Mouse (Mus musculus) kidney, adult 2 months (tissue): Measurements from ENCODE around the gene Cpsf4l. TPM values are rescaled to one million over a fixed set of nuclear protein-coding genes. Genes with fewer than 3 reads are reported as not detected.
A peak's percentile ranks its signal among the peaks of the same experiment; 100 is the strongest.

Experiments used
- DNase-seq: peaks from one replicate; pipeline ENCODE4 v3.0.0; 2021
- H3K27ac ChIP-seq: fragments of 200-500 bp; 2 replicates; pipeline ENCODE4 v1.5.1; 2012; ENCODE audit warnings: low read depth, low read length, control low read depth, inconsistent platforms; ENCODE audit not compliant: insufficient read depth
- H3K27me3 ChIP-seq: fragments of 200-500 bp; replicated peaks from 2 replicates; pipeline ENCODE4 v1.6.1; 2012; ENCODE audit warnings: mild to moderate bottlenecking, moderate library complexity, low read length, inconsistent platforms; ENCODE audit not compliant: control insufficient read depth, insufficient read depth
- H3K36me3 ChIP-seq: fragments of 200-500 bp; 2 replicates; pipeline ENCODE4 v1.6.1; 2012; ENCODE audit warnings: mild to moderate bottlenecking, moderate library complexity, low read length, inconsistent platforms; ENCODE audit not compliant: control insufficient read depth, insufficient read depth
- H3K4me1 ChIP-seq: fragments of 200-500 bp; 2 replicates; pipeline ENCODE4 v1.6.1; 2011; ENCODE audit warnings: low read length; ENCODE audit not compliant: control insufficient read depth, insufficient read depth
- H3K4me3 ChIP-seq: fragments of 200-500 bp; 2 replicates; pipeline ENCODE4 v1.5.1; 2011; ENCODE audit warnings: mild to moderate bottlenecking, low read depth, low read length, control low read depth; ENCODE audit not compliant: insufficient read depth
- CTCF ChIP-seq: fragments of 200-500 bp; conservative IDR thresholded peaks from 2 replicates; pipeline ENCODE4 v1.5.1; 2011; ENCODE audit warnings: low read depth, mild to moderate bottlenecking, control low read depth, low read length, moderate library complexity, mixed read lengths; ENCODE audit not compliant: insufficient read depth, insufficient read length
- POLR2A ChIP-seq: fragments of 200-500 bp; IDR thresholded peaks from one replicate; pipeline ENCODE4 v1.6.1; 2011; ENCODE audit warnings: low read depth, low read length, control low read depth
- WGBS: fragments of 180-500 bp; shearing (Covaris S2); methylation state at CpG from one replicate; pipeline ENCODE4 v1.1.7; 2018; 5-methylcytosine and 5-hydroxymethylcytosine counted together
- polyA plus RNA-seq: library from polyadenylated mRNA; depleted of rRNA; stranded (reverse); fragments of >200 nt; gene quantifications from 2 replicates; pipeline ENCODE4 v1.2.3, GENCODE M21; 2012

Gene Cpsf4l
- polyA plus RNA-seq, 1 experiment, result 9.0 TPM

DNA sequence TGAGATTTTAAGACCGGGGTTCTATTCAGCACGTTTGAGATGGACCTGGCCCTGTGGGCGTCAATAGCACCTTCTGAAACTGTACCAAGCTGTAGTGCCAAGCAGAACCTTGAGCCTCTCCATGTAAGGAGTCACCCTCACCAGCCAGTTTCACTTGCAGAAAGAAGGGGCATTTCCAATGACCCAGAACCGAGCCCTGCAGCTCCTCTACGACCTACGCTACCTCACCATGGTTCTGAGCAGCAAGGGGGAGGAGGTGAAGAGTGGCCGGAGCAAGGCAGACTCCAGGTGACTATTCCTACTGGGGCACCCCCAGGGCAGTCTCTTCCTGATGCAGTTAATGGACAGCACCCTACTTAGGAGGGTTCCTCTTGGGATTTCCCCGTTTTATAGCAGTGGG, 51.5 kb downstream of the Cpsf4l start:
- Histone ChIP-seq H3K27ac (no peak overlapping the region), H3K36me3 (peaks cover 4% of the 10 kb centered on the region; the same call in 1 of the 2 replicates), H3K4me3 (no peak overlapping the region), H3K4me1 (peaks cover 6% of the 10 kb centered on the region; the same call in 1 of the 2 replicates), H3K27me3 (no peaks in the 10 kb centered on the region)
- TF ChIP-seq POLR2A, result no peak
- DNase-seq, result peak; percentile 69
- 42% methylated on average over 8 of the region's 8 CpGs for whole genome bisulfite sequencing

DNA sequence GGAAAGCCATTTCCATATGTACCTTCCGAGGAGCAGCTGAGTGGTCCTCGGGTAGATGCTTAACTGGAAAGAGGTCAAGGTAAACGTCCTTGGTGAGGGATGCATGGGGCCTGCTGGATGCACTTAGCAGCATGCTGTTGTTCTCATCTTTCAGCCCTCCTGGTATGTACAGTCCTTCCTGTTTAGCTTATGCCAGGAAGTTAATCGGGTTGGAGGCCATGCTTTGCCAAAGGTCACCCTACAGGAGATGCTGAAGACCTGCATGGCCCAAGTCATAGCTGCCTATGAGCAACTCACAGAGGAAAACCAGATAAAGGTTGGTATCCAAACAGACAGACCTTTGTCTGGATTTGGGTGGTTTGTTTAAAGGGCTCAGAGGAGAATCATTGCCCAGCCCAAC, 52.6 kb downstream of the Cpsf4l start:
- Histone ChIP-seq H3K27me3 (no peaks in the 10 kb centered on the region), H3K36me3 (peaks cover 4% of the 10 kb centered on the region; the same call in 1 of the 2 replicates), H3K27ac (no peak overlapping the region), H3K4me3 (no peak overlapping the region), H3K4me1 (peaks cover 9% of the 10 kb centered on the region; the same call in 1 of the 2 replicates)
- no peak for TF ChIP-seq CTCF
- no peak for TF ChIP-seq POLR2A
- WGBS, result 51% methylated on average over 4 of the region's 4 CpGs
- DNase-seq, result no peak

DNA sequence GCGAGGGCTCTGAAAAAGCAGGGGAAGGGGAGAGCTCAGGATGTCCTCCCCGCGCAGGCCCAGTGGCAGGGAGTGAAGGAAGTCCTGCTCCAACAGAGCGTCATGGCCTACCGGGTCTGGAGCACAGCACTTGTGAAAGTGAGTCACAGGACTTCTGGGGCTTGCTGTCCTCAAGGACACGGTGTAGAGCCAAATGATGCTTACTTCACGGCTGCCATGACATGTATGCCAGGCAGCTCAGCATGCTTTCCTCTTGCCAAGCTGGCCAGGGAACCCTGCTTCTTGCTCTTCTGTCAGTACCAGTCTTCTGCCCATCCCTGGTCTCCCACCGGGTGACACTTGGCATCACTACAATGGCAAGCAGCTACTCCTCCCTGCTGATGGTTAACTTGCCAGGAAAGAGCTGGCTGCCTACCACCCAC, 53.3 kb downstream of the Cpsf4l start:
- Histone ChIP-seq H3K4me1 (peaks cover 12% of the 10 kb centered on the region; the same call in 1 of the 2 replicates), H3K27me3 (no peaks in the 10 kb centered on the region), H3K4me3 (no peak overlapping the region), H3K27ac (no peak overlapping the region), H3K36me3 (peaks cover 2% of the 10 kb centered on the region; the same call in 1 of the 2 replicates)
- no peak for TF ChIP-seq CTCF
- no peak for TF ChIP-seq POLR2A
- DNase-seq, result no peak
- 74% methylated on average over 8 of the region's 8 CpGs for WGBS

DNA sequence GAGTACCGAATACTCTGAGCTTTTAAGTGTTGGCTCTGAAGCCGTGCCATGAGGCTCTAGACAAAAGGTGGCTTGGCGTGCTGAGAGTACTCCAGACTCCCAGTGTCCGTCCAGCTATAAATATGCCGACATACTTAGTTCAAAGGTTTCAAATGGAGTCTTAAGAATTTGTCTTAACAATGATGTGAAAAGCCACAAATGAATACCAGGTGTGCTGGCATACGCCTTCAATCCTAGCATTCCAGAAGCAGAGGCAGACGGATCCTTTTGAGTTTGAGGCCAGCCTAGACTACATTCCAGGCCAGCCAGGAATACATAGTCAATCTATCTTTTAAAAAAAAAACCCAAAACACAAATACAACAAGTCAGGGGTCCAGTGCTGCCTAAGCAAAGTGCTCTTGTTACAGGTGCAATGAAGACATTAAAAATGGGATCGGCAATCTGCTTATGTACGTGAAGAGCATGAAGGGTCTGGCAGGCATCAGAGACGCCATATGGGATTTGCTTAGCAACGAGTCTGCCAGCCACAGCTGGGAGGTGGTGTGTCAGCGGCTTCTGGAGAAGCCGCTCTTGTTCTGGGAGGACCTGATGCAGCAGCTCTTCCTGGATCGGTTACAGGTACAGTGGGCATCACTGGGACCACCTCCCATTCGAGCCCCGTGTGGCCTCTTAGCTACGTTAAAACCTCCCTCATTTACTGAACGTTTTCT, 55.1 kb downstream of the Cpsf4l start:
- WGBS, result 89% methylated on average over 18 of the region's 18 CpGs
- Histone ChIP-seq H3K36me3 (no peaks in the 10 kb centered on the region; the same call in 1 of the 2 replicates), H3K27me3 (no peaks in the 10 kb centered on the region), H3K4me3 (no peak overlapping the region), H3K4me1 (peaks cover 16% of the 10 kb centered on the region), H3K27ac (no peak overlapping the region)
- DNase-seq, result no peak
- TF ChIP-seq CTCF (no peak), POLR2A (no peak)

- DNase-seq, result no peak
- Histone ChIP-seq H3K27ac (no peak overlapping the region), H3K4me1 (peaks cover 14% of the 10 kb centered on the region), H3K36me3 (no peaks in the 10 kb centered on the region; the same call in 1 of the 2 replicates), H3K4me3 (no peak overlapping the region), H3K27me3 (no peaks in the 10 kb centered on the region)
- TF ChIP-seq POLR2A (no peak), CTCF (no peak)
- WGBS, result 86% methylated on average over 15 of the region's 15 CpGs
Observed at GRCm38 (mm10) chr11:113654105-113654504, 55.7 kb downstream of the Cpsf4l start.

GRCm38 (mm10) chr11:113652516-113652915, 57.3 kb downstream of the Cpsf4l start:
- Histone ChIP-seq H3K27ac (no peak overlapping the region), H3K27me3 (no peaks in the 10 kb centered on the region), H3K36me3 (no peaks in the 10 kb centered on the region; the same call in 1 of the 2 replicates), H3K4me1 (peaks cover 15% of the 10 kb centered on the region), H3K4me3 (no peak overlapping the region)
- WGBS, result 58% methylated on average over 6 of the region's 6 CpGs
- TF ChIP-seq POLR2A, result peak; percentile 10
- TF ChIP-seq CTCF, result no peak
- DNase-seq, result peak; percentile 84

- WGBS, result 40% methylated on average over 8 of the region's 8 CpGs
- no peak overlapping the region for H3K27ac ChIP-seq
- H3K4me3 ChIP-seq, result no peak overlapping the region
- no peaks in the 10 kb centered on the region for H3K27me3 ChIP-seq
- DNase-seq, result no peak
- TF ChIP-seq CTCF (peak; percentile 51; the same call in 1 of the 2 replicates), POLR2A (no peak)
- peaks cover 15% of the 10 kb centered on the region for H3K4me1 ChIP-seq
- no peaks in the 10 kb centered on the region; the same call in 1 of the 2 replicates for H3K36me3 ChIP-seq
Observed at GRCm38 (mm10) chr11:113651907-113652273, 57.9 kb downstream of the Cpsf4l start.
